Mouse (Mus musculus) spleen, adult 18-20 months (tissue): Measurements from ENCODE around the gene Tdrkh.

ENCODE experiments used
- DNase-seq, 2 experiments: peaks; one replicate each; pipeline ENCODE4 v3.0.0; 2022; ENCODE audit warnings: mixed read lengths in 2 of 2

The Tdrkh gene

DNA sequence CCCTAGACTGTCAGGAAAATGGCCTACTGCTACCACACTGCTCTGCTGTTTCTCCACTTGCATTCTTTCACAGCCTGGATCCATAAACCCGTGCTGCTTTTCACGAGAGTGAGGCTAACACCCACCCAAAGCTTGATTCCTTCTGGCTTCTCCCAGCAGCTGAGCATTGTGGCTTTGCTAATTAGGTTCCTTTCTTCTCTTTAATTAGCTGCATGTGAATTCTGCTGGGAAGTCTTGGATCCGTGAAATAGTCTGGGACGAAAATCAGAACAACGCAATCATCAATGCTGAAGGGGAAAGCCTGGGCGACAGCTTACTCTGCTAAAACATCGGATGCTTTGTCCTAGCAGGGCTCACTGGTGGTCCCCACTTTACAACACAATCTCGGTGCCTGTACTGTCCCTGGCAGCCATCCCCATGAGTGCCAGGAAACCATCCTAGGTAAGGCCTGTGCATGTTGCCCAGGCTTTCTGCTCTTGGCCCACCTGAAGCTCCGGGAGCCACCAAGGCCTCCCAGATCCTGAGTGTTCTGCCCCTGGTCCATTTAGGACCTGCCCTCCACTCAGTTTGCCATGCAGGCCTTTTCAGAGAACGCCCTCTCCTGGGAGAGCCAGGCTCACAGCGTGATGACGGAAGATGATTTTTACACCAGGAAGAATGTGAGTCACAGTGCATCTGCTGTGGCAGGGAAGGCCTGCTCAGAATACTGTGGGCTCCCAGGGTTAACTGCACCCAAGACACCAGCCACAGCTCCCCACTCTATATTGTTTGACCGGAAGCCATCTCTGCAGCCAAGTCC lies 52.8 kb downstream of the Tdrkh start:
- no peak for DNase-seq

GRCm38 (mm10) chr3:94468931-94469330 lies 55.9 kb downstream of the Tdrkh start:
- DNase-seq, result no peak

GRCm38 (mm10) chr3:94472447-94473114 lies 59.5 kb downstream of the Tdrkh start:
- DNase-seq, result no peak

- no peak for DNase-seq
Measured at GRCm38 (mm10) chr3:94473115-94473505, 60.0 kb downstream of the Tdrkh start.

- no peak for DNase-seq
Measured at GRCm38 (mm10) chr3:94473567-94474232, 60.6 kb downstream of the Tdrkh start.

- no peak for DNase-seq
Measured at GRCm38 (mm10) chr3:94476301-94477035, 63.4 kb downstream of the Tdrkh start.

- no peak for DNase-seq
Measured at GRCm38 (mm10) chr3:94477444-94477843, 64.4 kb downstream of the Tdrkh start.

- no peak for DNase-seq
Measured at GRCm38 (mm10) chr3:94477981-94478422, 64.9 kb downstream of the Tdrkh start, which contains the start of gene Celf3. Gene Celf3 (plus strand): TSS chr3:94478295.

DNA sequence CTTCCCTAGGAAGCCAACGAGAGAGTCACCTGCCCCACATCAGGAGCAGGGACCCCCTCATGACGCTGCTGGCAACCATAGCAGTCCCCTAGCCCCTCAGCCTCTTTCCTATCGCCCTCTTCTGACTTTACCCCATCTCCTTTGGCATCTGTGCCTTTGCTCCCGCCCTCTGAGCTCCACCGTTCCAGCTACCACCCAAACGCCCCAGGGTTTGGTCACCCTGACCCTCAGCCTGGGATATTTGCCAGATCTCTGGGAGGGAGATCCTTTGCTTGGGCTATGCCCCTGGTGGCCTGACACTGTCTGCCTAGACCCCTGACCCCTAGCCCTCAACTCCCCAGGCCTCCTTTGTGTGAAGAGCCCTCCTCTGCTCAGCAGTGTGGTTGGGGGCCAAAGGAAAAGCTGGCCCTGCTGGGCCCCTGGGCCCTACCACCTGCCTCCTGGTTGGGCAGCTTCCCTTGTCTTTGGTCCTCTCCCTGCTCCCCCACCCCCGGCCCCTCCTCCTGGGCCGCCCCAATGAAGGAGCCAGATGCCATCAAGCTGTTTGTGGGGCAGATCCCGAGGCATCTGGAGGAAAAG lies 65.6 kb downstream of the Tdrkh start:
- DNase-seq, result no peak

DNA sequence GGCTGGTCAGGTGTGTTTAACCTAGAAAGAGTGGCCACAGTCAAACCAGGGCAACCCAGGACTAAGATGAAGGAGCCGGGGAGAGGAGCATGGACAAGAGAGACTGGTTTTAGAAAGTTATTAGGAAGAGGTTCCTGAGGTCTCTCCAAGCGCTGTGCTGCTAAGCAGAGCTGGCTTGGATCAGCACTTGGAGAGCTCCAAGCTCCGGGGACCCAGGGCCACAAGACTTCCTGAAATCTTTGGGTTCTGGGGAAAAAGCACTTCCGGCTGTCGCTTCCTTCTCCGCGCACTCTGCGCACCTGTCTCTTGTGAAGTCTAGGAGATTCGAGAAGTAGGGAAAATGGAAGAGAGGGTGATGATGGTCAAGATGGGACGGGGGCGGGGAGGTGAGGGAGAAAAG lies 66.5 kb downstream of the Tdrkh start:
- no peak for DNase-seq

- no peak for DNase-seq
Measured at GRCm38 (mm10) chr3:94480291-94480884, 67.3 kb downstream of the Tdrkh start, which contains the start of gene Riiad1. Gene Riiad1 (minus strand): TSS chr3:94480341.

GRCm38 (mm10) chr3:94481429-94481828 lies 68.4 kb downstream of the Tdrkh start:
- DNase-seq, result no peak

DNA sequence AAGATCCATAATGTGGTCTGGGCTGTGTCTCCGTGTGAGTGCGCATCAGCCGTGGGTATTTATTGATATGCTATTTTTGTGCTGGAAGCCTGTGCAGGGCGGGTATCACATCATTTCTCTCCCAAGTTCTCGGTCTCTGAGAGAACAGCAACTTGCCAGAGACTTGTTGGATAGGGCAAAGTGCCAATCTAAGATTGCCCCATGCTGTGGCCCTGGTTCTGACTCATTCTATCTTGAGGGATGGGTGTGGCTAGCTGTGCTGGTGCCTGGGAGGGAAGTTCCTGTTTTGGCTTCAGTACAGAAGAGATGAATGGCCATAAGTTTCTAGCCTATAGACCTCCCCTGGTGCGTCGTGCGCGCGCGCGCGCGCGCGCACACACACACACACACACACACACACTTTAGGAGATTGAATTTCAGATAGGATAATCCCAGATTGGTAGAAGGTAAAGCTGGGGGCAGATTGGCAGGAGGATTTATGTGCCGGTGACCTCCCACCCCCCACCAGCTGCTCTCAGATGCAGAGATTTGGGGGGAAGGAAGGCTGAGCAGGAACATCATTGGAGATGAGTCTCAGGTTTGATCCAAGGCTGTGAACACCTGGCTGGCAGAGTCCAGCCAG lies 69.8 kb downstream of the Tdrkh start:
- no peak for DNase-seq

DNA sequence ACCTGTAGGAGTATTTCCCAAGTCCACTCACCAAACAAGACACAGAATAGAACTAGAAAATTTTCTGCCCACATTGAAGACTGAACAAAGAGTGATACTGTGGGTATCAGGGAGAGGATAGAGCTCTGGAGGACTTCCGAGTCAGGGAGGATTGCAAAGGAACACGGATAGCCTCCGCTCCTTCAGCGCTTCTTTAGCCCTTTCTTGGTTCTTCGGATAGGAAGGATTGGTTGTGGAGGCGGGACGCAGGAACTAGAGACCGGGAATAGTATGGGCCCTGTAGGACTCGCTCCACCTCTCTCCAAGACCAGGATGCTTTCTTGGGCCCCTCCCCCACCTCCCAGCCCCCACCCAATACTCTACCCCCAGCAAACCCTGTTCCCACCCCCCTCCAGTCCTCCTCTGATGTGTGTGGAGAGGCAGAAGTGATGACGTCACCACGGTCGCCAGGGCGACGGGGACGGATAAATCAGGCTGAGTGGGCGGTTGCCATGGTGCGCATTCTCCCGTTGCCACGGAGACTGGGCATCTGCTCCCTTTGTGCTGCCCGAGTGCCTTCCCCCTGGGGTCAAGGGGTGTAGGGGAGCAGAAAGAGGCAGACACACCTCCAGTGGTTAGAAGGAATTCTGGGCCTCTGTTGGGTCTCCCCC lies 70.8 kb downstream of the Tdrkh start:
- no peak for DNase-seq
